Mouse (Mus musculus): Measurements from ENCODE around the gene Ugt2a2. TPM values are rescaled to one million over a fixed set of nuclear protein-coding genes. Genes with fewer than 3 reads are reported as not detected.
"Not testable (repeated sequence)": the region's sequence is repeated elsewhere in the genome, so short reads cannot be mapped to it uniquely, and the experiment has no call there.

Gene Ugt2a2
- not detected for total RNA-seq (2021)
- long read RNA-seq, experiment 1, result 0 reads
- long read RNA-seq, experiment 2, result 0 reads

DNA sequence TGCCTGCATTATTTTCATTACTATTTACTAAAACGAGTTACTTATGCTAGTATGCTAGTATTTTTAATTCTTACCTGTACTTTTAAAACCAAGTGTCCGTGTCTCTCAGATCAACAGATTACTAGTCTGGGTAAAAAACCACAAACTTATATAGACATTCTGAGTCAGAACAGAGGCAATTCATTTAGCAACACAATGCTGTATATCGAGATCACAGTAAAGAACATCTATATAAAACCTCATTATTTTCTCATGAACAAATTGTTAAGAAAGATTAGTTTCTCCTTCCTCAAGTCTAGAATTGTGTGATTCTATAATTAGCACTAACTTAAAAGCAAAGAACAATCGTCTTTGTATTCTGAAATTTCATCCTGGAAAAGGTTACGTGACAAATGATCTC lies at the start of gene Ugt2a2:
TSS of gene Ugt2a2 (minus strand) at position 101 of the 400 bp plus-strand sequence.
- DNase-seq, result no peak

DNA sequence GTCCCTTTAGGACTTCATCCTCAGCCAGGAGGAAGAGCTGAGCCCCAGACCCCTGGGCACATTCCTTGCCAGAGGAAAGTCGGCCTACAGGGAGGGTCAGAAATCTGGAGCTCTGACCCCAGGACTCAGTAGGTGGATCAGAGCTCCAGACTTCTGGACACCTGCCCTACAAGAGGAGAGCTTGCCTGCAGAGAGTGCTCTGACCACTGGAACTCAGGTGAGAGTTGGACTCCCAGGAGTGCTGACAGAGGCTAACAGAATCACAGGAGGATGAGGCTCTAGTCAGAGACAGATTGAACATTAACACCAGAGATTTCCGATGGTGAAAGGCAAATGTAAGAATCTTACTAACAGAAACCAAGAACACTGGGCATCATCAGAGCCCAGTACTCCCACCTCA lies 41.5 kb upstream of the Ugt2a2 start:
- DNase-seq, result not testable (repeated sequence)

DNA sequence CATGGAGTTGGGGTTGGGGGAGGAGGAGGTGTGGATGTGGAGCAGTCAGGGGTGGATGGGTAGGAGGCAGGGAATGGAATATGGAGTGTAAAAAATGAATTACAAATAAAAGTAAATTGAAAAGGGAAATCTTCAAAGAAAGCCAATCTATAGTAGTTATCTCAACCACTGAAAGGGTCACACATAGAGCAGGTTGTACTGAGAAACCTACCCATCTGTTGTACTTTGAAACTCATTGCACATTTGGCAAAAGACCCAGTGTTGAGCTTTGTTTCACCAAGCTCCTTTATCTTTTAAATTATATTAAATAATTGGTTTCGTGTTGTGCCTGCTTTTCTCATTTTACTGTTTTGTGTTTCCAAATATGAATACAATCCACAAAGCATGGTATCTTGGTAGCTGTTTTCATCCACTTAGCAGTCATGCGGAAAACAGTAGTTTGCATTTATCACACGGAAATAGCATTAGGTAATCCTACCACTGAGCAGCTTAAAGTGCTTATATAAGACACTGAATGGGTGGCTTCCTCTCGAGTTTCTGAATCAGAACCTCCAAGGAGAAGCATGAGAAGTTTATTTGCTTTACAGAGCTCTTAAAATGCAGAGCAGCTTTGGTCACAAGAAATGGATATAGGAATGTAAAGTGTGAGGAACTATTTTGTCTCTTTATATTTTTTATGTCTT lies 23.9 kb upstream of the Ugt2a2 start:
- no peak for DNase-seq

DNA sequence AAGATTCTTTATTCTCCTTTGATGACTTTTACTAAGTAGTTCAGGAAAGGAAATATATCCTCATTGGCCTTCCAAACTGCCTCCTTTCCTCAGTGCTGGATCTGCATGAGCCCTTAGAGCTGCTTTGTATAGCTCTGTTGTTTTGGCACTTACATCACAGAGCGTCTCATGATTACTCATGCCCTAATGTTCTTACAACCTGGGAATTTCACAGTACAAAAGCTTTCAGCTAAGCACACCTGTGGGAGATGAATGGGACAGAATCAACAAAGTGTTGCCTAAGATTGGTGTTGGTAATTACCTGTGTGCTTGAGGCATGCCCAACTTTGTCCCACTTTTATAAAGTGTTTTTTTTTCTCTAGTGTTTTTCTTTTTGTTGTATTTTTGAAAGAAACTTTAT lies 20.6 kb upstream of the Ugt2a2 start:
- DNase-seq, result no peak

DNA sequence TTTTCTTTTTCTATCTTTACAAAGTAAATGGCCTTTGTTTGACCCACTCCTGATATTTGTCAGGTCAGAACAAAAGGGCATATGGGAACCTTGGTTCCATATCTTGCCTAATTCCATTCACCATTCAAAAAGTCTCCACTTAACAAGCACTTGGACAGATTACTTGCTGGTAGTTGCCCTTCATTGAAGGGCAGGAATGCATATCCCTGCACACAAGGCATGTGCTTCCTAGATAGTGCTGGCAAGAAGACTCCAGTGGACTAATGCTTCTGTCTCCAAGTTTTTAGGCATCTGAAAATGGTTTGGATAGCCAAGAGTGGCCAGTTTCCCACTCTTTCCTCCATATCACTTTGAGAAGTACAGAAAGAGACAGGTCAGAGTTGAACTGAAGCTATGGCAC lies 17.3 kb upstream of the Ugt2a2 start:
- no peak for DNase-seq

DNA sequence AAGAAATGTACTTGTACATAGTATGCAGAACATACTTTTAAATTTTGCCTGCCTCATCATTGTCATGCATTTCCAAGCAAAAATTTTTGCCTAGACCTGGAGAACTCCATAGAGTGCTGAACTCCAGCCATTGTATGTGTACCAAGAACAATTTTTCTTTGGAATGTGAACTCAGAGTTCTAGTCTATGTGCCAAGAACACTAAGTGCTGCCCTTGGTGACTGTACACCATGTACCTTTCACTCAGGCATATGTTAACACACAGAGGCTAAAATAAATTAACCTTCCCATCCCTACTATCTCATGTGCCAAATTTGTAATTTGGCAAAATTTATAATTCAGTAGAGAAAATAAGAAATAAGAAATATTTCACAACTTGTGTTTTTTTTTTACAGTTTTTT lies 16.9 kb upstream of the Ugt2a2 start:
- no peak for DNase-seq

DNA sequence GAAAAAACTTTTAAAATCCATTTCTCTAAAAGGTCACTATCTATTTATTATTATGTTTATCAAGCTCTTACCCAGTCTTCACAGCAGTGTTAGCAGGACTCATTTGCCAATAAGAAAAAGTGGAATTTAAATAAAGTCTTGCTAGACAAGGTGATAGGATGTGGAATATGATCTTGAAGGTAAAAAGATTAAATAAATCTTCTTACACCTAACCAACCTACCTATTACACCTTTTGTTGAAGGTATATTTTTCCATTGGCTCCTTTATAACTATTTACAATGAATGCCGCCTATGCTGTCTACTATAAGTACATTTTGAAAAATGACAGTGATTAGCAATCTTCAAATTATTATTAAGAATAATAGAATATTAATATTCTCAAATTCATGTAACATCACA lies 8.7 kb upstream of the Ugt2a2 start, which contains the start of gene Ugt2a1:
TSS of gene Ugt2a1 (minus strand) at position 101 of the 400 bp plus-strand sequence.
- DNase-seq, result no peak

DNA sequence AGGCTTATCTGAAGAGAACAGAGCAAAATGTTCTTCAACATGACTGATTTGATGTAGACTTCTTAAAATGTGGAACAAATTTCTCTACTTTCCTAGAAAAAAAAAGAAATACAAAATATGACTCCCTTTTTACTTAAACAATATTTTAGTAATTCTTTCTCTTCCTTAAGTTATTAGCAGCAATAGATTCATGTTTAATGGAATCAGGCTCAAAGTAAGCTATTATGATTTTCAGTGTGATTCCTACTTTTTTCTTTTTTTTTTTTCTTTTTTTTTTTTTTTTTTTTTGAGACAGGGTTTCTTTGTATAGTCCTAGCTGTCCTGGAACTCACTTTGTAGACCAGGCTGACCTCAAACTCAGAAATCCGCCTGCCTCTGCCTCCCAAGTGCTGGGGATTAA lies 4.6 kb upstream of the Ugt2a2 start, which contains the start of gene Gm43638:
TSS of gene Gm43638 (minus strand) at position 101 of the 400 bp plus-strand sequence.
- DNase-seq, result not testable (repeated sequence)

DNA sequence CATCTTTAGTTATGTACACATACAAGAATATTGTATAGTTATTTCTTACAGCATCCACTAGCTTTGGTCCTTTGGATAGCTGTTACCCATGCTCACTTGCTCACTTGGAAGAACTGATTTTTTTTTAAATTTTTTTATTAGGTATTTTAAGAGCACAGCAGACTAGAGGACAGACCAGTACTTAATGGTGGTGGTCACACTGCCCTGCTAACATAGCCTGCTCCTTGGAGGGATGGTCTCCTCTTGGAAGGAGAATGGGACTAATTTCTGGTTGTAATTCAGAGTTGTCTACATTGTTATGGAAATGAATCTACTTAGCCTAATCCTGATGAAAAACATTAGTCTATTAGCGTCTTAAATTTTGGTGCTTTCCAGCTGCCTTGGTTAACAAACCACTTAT lies 23.2 kb downstream of the Ugt2a2 start:
- no peak for DNase-seq

DNA sequence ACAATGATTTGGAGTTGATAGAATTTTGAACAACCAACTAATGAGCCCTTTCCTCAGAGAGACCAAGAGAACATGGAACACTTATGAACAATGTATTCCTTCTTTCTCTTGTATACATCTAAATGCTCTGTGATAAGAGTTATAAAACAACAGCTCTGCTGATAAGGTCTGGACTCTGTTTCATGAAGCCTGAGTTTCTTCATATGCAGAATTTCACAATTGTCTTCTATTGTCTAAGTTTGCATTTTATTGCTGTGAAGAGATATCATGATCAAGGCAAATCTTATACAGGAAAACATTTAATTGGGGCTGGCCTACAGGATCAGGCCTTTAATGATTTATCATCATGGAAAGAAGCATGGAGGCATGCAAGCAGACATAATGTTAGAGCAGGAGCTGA lies 24.4 kb downstream of the Ugt2a2 start:
- no peak for DNase-seq

DNA sequence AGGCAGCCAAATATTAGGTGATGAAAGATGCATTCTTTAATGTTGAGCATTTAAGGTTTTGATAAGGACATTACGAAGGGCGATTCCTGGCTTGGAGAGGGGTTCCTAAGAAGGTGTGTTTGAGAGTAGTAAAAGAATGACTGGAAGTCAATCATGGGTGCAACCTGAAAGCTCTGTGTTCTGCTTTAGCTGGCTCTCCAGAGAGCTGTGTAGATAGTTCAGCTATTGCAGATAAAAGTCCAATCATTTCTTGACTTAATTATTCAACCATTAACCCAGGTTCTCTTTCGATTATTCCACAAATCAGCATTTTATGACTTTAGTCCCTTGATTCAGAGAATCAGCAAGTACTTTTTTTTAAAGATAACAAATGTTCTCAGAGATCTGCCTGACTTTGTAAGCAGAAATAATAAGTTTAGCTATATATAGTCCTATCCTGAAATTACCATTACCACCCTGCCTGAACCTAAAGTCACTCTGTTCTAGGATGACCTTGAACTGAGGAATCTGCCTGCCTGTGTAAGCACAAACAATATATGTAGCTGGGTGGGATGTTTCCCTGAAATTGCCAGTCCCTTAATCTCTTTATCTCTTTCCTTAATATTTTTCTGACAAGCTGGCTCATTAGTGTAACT lies 25.7 kb downstream of the Ugt2a2 start:
- no peak for DNase-seq

DNA sequence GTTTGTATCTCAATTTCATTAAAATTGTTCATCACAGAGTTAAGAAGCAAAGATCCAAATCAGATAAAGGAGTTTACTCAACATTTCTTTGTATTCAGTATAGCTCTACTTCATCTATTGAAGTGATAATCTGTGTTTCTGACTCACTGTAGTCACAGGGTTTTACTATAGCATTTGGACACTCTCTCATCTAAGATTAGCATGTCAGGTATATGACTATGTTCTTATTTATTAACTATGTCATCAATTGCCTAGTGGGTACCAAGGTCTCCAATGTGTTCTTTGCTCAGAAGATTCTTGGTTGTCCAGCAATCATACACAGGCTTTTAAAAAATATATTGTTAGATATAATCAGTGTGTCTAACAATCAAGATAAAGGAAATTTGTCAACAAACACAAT lies 26.5 kb downstream of the Ugt2a2 start:
- DNase-seq, result no peak

DNA sequence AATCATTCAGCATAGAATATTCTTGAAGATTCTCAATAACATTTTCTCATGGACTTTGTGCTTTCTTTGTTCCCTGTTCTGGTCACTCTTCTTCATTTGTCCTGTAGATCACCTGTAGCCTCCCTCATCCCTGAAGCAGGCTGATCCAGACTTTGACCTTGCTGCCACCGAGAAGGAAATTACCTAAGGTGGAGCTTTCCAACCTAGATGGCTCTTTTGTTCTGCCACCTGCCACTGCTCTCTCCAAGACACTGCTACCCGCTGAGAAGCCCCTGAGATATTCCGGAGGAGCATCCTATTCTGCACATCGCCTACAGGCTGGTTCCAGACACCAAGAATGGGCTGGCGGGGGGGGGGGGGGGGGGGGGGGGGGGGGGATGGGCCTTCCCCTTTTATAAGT lies 29.5 kb downstream of the Ugt2a2 start:
- not testable (repeated sequence) for DNase-seq

DNA sequence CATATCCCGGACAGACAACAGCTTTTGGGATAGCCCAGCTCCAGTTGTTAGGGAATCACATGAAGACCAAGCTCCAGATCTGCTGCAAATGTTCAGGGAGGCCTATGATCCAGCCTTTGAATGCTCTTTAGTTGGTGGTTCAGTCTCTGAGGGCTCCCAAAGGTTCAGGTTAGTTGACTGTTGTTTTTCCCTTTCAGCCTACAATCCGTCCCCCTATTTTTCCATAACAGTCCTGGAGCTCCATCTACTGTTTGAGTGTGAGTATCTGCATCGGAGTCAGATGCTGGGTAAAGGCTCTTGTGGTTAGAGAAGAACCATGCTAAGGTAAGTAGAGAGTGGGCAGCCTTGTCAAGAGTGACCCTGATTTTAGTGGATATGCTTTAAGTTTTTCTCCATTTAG lies 45.8 kb downstream of the Ugt2a2 start:
- DNase-seq, result no peak

DNA sequence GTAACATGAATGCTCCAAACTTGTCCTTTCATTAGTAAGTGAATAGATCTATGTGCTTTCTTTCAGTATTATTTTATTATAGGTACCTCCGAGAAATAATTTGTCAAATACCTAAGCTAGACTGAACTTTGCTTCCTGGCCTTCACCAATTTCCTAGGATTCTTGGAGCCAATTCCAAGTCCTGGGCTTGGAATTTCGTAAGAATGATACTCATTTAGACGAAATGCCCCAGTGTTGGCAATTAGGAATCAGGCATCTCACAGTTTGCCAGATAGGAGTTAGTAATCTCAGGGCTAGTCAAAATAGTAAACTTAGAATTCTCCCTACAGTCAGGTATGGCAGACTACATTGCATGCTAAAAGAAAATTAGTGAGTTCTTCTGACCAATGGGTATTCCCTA lies 56.4 kb downstream of the Ugt2a2 start:
- DNase-seq, result no peak

DNA sequence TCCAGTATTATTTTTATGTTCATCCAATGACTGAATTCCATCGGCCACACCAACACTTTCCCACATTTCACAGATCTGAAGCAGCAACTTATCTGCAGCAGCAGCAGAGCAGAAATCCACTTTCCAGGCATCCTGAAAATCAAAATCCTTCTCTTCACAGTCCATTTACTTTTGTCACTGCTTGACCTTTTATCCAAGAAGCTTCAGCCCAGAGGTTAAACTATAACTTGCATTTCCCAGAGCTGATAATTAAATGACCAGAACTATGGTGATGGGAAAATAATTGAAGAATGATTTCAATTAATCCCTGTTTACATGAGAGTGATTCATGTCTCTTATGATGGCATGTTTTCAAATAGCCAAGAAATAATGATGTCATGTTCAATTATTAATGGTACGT lies 58.0 kb downstream of the Ugt2a2 start, which contains the start of gene Ugt2b38:
TSS of gene Ugt2b38 (minus strand) at position 163 of the 400 bp plus-strand sequence.
- DNase-seq, result not testable (repeated sequence)

Other genes with a start within 250 kb of the Ugt2a2 start
- not detected for gene Ugt2b37, start 227.5 kb downstream of the Ugt2a2 start, total RNA-seq (2021)
- not detected for gene Ugt2a3, start 145.1 kb downstream of the Ugt2a2 start, total RNA-seq (2021)
- not detected for gene Ugt2b38, start 58.1 kb downstream of the Ugt2a2 start, total RNA-seq (2021)
- not detected for gene Gm43638, start 4.5 kb upstream of the Ugt2a2 start, total RNA-seq (2021)
- gene Ugt2a1, start 8.6 kb upstream of the Ugt2a2 start, total RNA-seq (2021), result not detected
- gene Sult1b1, start 55.9 kb upstream of the Ugt2a2 start, total RNA-seq (2021), result not detected
- gene Sult1d1, start 86.8 kb upstream of the Ugt2a2 start, total RNA-seq (2021), result not detected
- gene Sult1e1, start 109.3 kb upstream of the Ugt2a2 start, total RNA-seq (2021), result not detected
- not detected for gene Csn1s1, start 183.9 kb upstream of the Ugt2a2 start, total RNA-seq (2021)
- not detected for gene Csn2, start 217.4 kb upstream of the Ugt2a2 start, total RNA-seq (2021)

Data from gastrocnemius, postnatal 25 days (tissue).